Mouse (Mus musculus): ENCODE results near the gene Rasl2-9. TPM values are rescaled to one million over a fixed set of nuclear protein-coding genes. Genes with fewer than 3 reads are reported as not detected.

The Rasl2-9 gene
- not detected for polyA plus RNA-seq (2017; shearing (Covaris generic))

DNA sequence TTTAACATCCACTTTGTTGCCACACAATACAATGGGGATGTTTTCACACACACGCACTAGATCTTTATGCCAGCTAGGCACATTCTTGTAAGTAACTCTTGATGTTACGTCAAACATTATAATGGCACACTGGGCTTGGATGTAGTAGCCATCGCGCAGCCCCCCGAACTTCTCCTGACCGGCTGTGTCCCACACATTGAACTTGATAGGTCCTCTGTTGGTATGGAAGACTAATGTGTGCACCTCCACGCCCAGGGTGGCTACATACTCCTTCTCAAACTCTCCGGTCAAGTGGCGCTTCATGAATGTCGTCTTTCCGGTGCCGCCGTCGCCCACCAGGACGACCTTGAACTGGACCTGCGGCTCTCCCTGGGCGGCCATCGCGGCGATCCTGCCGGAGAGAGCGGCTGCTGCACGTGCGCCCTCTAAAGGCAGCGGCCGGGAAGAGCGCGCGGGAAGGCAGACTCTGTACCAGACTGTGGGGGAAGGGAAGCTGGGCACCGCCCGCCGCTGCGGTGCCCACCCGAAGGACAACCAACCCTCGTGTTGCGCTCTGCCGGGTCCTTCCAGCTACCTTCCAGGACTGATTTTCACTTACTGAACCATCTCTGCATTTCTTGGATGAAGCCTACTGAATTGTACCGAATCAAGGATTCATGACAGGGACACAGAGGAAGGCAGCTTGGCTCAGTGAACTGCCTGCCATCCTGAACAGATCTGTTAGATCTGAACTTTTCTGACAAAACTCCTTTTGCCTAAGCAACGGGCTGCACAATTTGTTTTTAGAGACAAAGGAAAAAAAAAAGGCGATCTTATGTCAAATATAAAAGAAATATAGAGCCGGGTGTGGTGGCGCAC, at the start of gene Rasl2-9:
TSS of gene Rasl2-9 (minus strand) at position 402 of the 858 bp plus-strand sequence.

DNA sequence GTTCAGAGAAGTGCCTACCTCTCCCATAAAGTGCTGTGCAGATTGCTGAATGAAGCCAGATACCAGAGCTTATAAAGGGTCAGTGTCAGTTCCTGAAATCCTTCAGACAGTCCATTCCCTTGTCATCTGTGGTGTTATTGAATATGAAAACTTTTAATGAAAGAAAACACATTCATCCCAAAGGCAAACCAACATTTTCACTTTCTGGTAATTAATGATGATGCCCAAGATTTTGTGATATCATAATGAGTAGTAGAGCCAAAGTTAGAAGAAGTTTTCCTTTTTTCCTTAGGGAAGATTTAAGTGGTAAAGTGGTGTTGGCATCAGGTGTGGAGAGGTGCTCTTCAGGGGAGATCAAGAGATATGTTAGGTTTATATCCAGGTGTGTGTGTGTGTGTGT, 23.8 kb upstream of the Rasl2-9 start, which contains the start of gene Vmn1r55:
TSS of gene Vmn1r55 (minus strand) at position 101 of the 400 bp plus-strand sequence.

DNA sequence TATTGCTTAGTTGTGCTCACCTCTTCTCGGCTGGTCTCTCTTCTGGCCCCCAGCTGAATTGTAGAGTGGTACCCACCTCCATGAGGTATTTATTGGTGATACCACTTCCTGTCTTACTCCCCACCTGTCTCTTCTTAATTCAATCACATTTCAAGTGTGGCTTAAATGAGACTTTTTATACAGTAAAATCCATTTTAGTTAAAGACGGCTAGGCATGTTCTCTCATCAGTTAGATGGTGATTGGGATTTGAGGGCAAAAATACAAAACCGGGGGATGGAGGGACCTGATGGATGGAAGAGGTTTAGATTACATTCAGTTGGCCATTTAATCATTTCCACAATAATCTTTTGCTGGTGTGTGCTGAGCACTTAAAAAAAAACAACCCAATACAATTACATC, 8.9 kb downstream of the Rasl2-9 start, which contains the start of gene Rfpl4:
TSS of gene Rfpl4 (minus strand) at position 101 of the 400 bp plus-strand sequence.

DNA sequence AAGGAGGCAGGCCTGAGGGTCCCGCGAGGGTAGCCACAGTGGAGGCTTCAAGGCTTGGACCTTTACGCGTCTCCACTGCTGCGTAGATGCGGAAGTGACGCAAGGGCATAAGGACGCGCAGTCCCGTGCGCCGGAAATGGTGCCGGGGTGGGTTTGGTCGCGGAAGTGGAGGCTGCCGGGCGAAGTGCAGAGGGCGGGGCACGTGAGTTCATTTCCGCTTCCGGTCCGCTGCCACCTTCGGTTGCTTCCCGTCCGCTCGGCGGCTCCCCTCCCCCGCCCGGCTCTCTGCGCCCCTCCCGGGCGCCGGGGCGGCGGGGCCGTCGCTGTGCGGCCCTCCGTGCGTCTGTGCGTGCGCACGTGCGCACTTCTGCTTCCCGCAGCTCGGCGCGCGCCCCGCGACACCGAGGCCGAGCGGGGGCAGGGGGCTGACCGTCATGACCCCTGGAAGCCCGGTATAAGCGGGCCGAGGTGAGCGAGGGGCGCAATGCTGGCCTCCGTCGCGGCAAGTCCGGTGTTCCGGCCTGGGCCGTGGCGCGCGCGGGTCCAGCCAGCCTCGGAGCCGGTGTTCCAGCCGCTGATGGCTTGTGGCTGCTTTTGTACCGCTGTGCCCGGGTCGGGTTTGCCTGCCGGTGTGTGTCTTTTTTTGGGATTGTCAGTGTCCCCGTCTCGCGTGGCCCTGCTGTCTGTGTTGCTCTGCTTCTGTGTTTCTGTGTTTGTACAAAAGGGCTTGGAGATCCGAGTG, 45.6 kb downstream of the Rasl2-9 start, which contains the start of gene Epn1:
TSS of gene Epn1 (plus strand) at position 226 of the 742 bp plus-strand sequence.

Other genes starting within 250 kb of the Rasl2-9 start
- 0.68 TPM for gene Isoc2a, start 248.8 kb downstream of the Rasl2-9 start, polyA plus RNA-seq (2017; shearing (Covaris generic))
- gene Gm36210, start 219.4 kb downstream of the Rasl2-9 start, polyA plus RNA-seq (2017; shearing (Covaris generic)), result not detected
- gene Zfp628, start 210.7 kb downstream of the Rasl2-9 start, polyA plus RNA-seq (2017; shearing (Covaris generic)), result 0.94 TPM
- 1.9 TPM for gene Nat14, start 203.9 kb downstream of the Rasl2-9 start, polyA plus RNA-seq (2017; shearing (Covaris generic))
- gene Ssc5d, start 200.2 kb downstream of the Rasl2-9 start, polyA plus RNA-seq (2017; shearing (Covaris generic)), result not detected
- 0.17 TPM for gene Sbk2, start 161.5 kb downstream of the Rasl2-9 start, polyA plus RNA-seq (2017; shearing (Covaris generic))
- not detected for gene Sbk3, start 154.8 kb downstream of the Rasl2-9 start, polyA plus RNA-seq (2017; shearing (Covaris generic))
- gene Zfp579, start 129.8 kb downstream of the Rasl2-9 start, polyA plus RNA-seq (2017; shearing (Covaris generic)), result 17.6 TPM
- gene Zfp524, start 111.5 kb downstream of the Rasl2-9 start, polyA plus RNA-seq (2017; shearing (Covaris generic)), result 36.2 TPM
- 45.0 TPM for gene Fiz1, start 111.3 kb downstream of the Rasl2-9 start, polyA plus RNA-seq (2017; shearing (Covaris generic))
- 10.5 TPM for gene Gm44973, start 110.5 kb downstream of the Rasl2-9 start, polyA plus RNA-seq (2017; shearing (Covaris generic))
- 12.2 TPM for gene Zfp865, start 105.6 kb downstream of the Rasl2-9 start, polyA plus RNA-seq (2017; shearing (Covaris generic))
- not detected for gene Ccdc106, start 105.4 kb downstream of the Rasl2-9 start, polyA plus RNA-seq (2017; shearing (Covaris generic))
- gene 4632433K11Rik, start 91.8 kb downstream of the Rasl2-9 start, polyA plus RNA-seq (2017; shearing (Covaris generic)), result not detected
- gene Zfp784, start 87.5 kb downstream of the Rasl2-9 start, polyA plus RNA-seq (2017; shearing (Covaris generic)), result 4.6 TPM
- gene Zfp580, start 74.4 kb downstream of the Rasl2-9 start, polyA plus RNA-seq (2017; shearing (Covaris generic)), result 2.0 TPM
- gene U2af2, start 63.8 kb downstream of the Rasl2-9 start, polyA plus RNA-seq (2017; shearing (Covaris generic)), result 109 TPM
- gene Epn1, start 45.7 kb downstream of the Rasl2-9 start, polyA plus RNA-seq (2017; shearing (Covaris generic)), result 12.8 TPM
- not detected for gene Rfpl4, start 9.0 kb downstream of the Rasl2-9 start, polyA plus RNA-seq (2017; shearing (Covaris generic))
- gene Vmn1r55, start 23.7 kb upstream of the Rasl2-9 start, polyA plus RNA-seq (2017; shearing (Covaris generic)), result 0.12 TPM
- gene Vmn1r56, start 70.8 kb upstream of the Rasl2-9 start, polyA plus RNA-seq (2017; shearing (Covaris generic)), result not detected
- gene Vmn1r57, start 92.5 kb upstream of the Rasl2-9 start, polyA plus RNA-seq (2017; shearing (Covaris generic)), result not detected
- not detected for gene Gm5065, start 224.6 kb upstream of the Rasl2-9 start, polyA plus RNA-seq (2017; shearing (Covaris generic))
- not detected for gene Nlrp2, start 225.1 kb upstream of the Rasl2-9 start, polyA plus RNA-seq (2017; shearing (Covaris generic))